18 mouse cellular contexts compared by ENCODE assay signal in genomic region chr10:23052480-23053378, GRCm38 (mm10).
DNase-seq lines count a peak whose midpoint lies in the region; ATAC-seq and TF ChIP-seq lines count a peak whose summit lies in the region.
"Had no signal": no experiment of that assay in that cellular context is flagged by ENCODE, and none has a peak within 500 bp of the region (broad histone marks: within the 10 kb centered on the region; RNA-seq: fewer than 3 reads in every experiment).

No protein-coding gene starts in this region.

- no peak overlapping the region for H3K4me3 ChIP-seq in intestine, embryonic 14.5 days (ENCODE audit: low read depth, low read length)
- H3K4me3 ChIP-seq in intestine, postnatal 0 days (ENCODE audit: low read depth, low read length), result no peak overlapping the region
- no peak overlapping the region for H3K4me3 ChIP-seq in kidney, postnatal 0 days (replicated peaks; ENCODE audit: low read depth, low read length)
- H3K4me3 ChIP-seq in lung, embryonic 14.5 days (ENCODE audit: low read depth, low read length), result no peak overlapping the region
- H3K4me3 ChIP-seq: forebrain, embryonic 10.5 days; heart, embryonic 12.5 days; midbrain, embryonic 15.5 days had no signal

- 0 out of 2 replicates have a peak, but pooled peaks cover 4% of the 10 kb centered on the region for H3K4me1 ChIP-seq in intestine, embryonic 14.5 days (replicated peaks; ENCODE audit: control insufficient read depth, insufficient read depth, low read length)
- H3K4me1 ChIP-seq in intestine, postnatal 0 days (replicated peaks; ENCODE audit: control insufficient read depth, insufficient read depth, low read length), result no peaks in the 10 kb centered on the region
- H3K4me1 ChIP-seq in kidney, postnatal 0 days (replicated peaks; ENCODE audit: insufficient read depth, low read length), result no peaks in the 10 kb centered on the region
- peaks cover 10% of the 10 kb centered on the region for H3K4me1 ChIP-seq in lung, embryonic 14.5 days (ENCODE audit: insufficient read depth)
- H3K4me1 ChIP-seq: forebrain, embryonic 10.5 days; heart, embryonic 12.5 days; midbrain, embryonic 15.5 days had no signal

- peak; percentile 58 for DNase-seq in intestine, embryonic 14.5 days (ENCODE audit: low spot score)
- peak; percentile 91 for DNase-seq in kidney, postnatal 0 days (ENCODE audit: low spot score)
- DNase-seq in lung, embryonic 14.5 days, result peak; percentile 95
- peak; percentile 66 to 89 for DNase-seq in lung, postnatal 4 days
- no peak for DNase-seq in layer of hippocampus, adult 8-10 months (ENCODE audit: low spot score in 2 of 2)
- no peak for DNase-seq in adrenal gland, postnatal 14 days
- no peak for DNase-seq in heart, adult 8-10 months (ENCODE audit: low spot score)
- DNase-seq: cerebellum, adult 9-10 months; gastrocnemius, postnatal 36 days; layer of hippocampus, postnatal 36 days; retina, postnatal 1 day had no signal

- H3K9ac ChIP-seq in intestine, embryonic 14.5 days (ENCODE audit: low read length), result no peak overlapping the region
- no peak overlapping the region for H3K9ac ChIP-seq in intestine, postnatal 0 days (ENCODE audit: low read depth, low read length)
- H3K9ac ChIP-seq in kidney, postnatal 0 days (ENCODE audit: low read depth, low read length), result no peak overlapping the region
- no peak overlapping the region for H3K9ac ChIP-seq in lung, embryonic 14.5 days
- H3K9ac ChIP-seq: heart, embryonic 12.5 days; hindbrain, embryonic 14.5 days; midbrain, embryonic 15.5 days had no signal

- H3K27ac ChIP-seq in intestine, embryonic 14.5 days (ENCODE audit: low read depth), result peak overlapping the region; percentile 57
- H3K27ac ChIP-seq in intestine, postnatal 0 days (ENCODE audit: low read depth, low read length), result no peak overlapping the region
- peak overlapping the region; percentile 60 for H3K27ac ChIP-seq in kidney, postnatal 0 days
- peak overlapping the region; percentile 44 for H3K27ac ChIP-seq in lung, embryonic 14.5 days (ENCODE audit: low read depth)
- H3K27ac ChIP-seq: forebrain, embryonic 10.5 days; hindbrain, embryonic 14.5 days; midbrain, embryonic 15.5 days had no signal

- TF ChIP-seq CTCF in intestine, postnatal 0 days (IDR thresholded peaks at IDR 0.05; ENCODE audit: low read depth), result no peak
- no peak for TF ChIP-seq CTCF in kidney, postnatal 0 days (IDR thresholded peaks at IDR 0.05; ENCODE audit: low read depth)
- no peak for TF ChIP-seq CTCF in lung, embryonic 14.5 days (IDR thresholded peaks at IDR 0.05; ENCODE audit: low read depth)

- no peaks in the 10 kb centered on the region for H3K27me3 ChIP-seq in intestine, embryonic 14.5 days (replicated peaks; ENCODE audit: control insufficient read depth, insufficient read depth, low read length)
- no peaks in the 10 kb centered on the region for H3K27me3 ChIP-seq in intestine, postnatal 0 days (replicated peaks; ENCODE audit: control insufficient read depth, insufficient read depth, low read length)
- H3K27me3 ChIP-seq in kidney, postnatal 0 days (ENCODE audit: insufficient read depth, low read length), result no peaks in the 10 kb centered on the region
- H3K27me3 ChIP-seq in lung, embryonic 14.5 days (ENCODE audit: insufficient read depth, low read length), result no peaks in the 10 kb centered on the region
- H3K27me3 ChIP-seq: heart, embryonic 12.5 days; midbrain, embryonic 15.5 days had no signal

- ATAC-seq in intestine, embryonic 14.5 days (replicated peaks; ENCODE audit: low FRiP score, low TSS enrichment, low read depth), result no peak
- no peak for ATAC-seq in intestine, postnatal 0 days
- ATAC-seq in kidney, postnatal 0 days (replicated peaks; ENCODE audit: low FRiP score, low read depth), result peak; percentile 61; the same call in 1 of the 2 replicates
- peak; percentile 97 for ATAC-seq in lung, embryonic 14.5 days (ENCODE audit: insufficient read depth)
- ATAC-seq: CD4-positive, CD25-positive, alpha-beta regulatory T cell, adult 4 months; midbrain, embryonic 15.5 days had no signal

- H3K36me3 ChIP-seq in intestine, embryonic 14.5 days (ENCODE audit: control insufficient read depth, insufficient read depth, low read length), result no peaks in the 10 kb centered on the region
- no peaks in the 10 kb centered on the region for H3K36me3 ChIP-seq in intestine, postnatal 0 days (ENCODE audit: control insufficient read depth, insufficient read depth)
- no peaks in the 10 kb centered on the region for H3K36me3 ChIP-seq in kidney, postnatal 0 days (ENCODE audit: insufficient read depth, low read length)
- no peaks in the 10 kb centered on the region for H3K36me3 ChIP-seq in lung, embryonic 14.5 days (ENCODE audit: insufficient read depth)
- H3K36me3 ChIP-seq: forebrain, embryonic 10.5 days; G1E; heart, embryonic 12.5 days; midbrain, embryonic 15.5 days had no signal

- H3K4me2 ChIP-seq in intestine, embryonic 14.5 days (ENCODE audit: low read length), result no peak overlapping the region
- H3K4me2 ChIP-seq in intestine, postnatal 0 days (replicated peaks; ENCODE audit: low read depth), result no peak overlapping the region
- no peak overlapping the region for H3K4me2 ChIP-seq in kidney, postnatal 0 days (ENCODE audit: low read length)
- H3K4me2 ChIP-seq in lung, embryonic 14.5 days, result no peak overlapping the region
- H3K4me2 ChIP-seq: heart, embryonic 12.5 days; hindbrain, embryonic 14.5 days; midbrain, embryonic 15.5 days had no signal

- H3K9me3 ChIP-seq in intestine, embryonic 14.5 days (ENCODE audit: control insufficient read depth, low read length), result no peaks in the 10 kb centered on the region
- H3K9me3 ChIP-seq in intestine, postnatal 0 days (ENCODE audit: control insufficient read depth), result no peaks in the 10 kb centered on the region
- H3K9me3 ChIP-seq in kidney, postnatal 0 days (replicated peaks; ENCODE audit: low read length), result no peaks in the 10 kb centered on the region
- H3K9me3 ChIP-seq in lung, embryonic 14.5 days (ENCODE audit: low read depth, low read length), result no peaks in the 10 kb centered on the region
- H3K9me3 ChIP-seq: forebrain, embryonic 10.5 days; G1E; heart, embryonic 12.5 days; midbrain, embryonic 15.5 days had no signal

- WGBS in intestine, embryonic 14.5 days, result 53% methylated on average over 11 of the region's 11 CpGs
- 51% methylated on average over 11 of the region's 11 CpGs for WGBS in intestine, postnatal 0 days
- 33% methylated on average over 11 of the region's 11 CpGs for WGBS in kidney, postnatal 0 days
- 33% methylated on average over 11 of the region's 11 CpGs for WGBS in lung, embryonic 14.5 days

Comparison
In these comparisons a context has a peak if more than half of its experiments do, and no peak if none do; other contexts are left out.
1. ATAC-seq: peak in kidney, postnatal 0 days (single experiment) and lung, embryonic 14.5 days (single experiment); none in intestine, embryonic 14.5 days (single experiment) and intestine, postnatal 0 days (single experiment).
2. DNase-seq: peak in intestine, embryonic 14.5 days (single experiment), kidney, postnatal 0 days (single experiment), lung, embryonic 14.5 days (single experiment) and lung, postnatal 4 days (2 of 2); none in layer of hippocampus, adult 8-10 months (0 of 2), adrenal gland, postnatal 14 days (single experiment) and heart, adult 8-10 months (single experiment).